Mouse (Mus musculus) heart, postnatal 0 days (tissue): ENCODE measurements around the gene Aldh1l1. TPM values are rescaled to one million over a fixed set of nuclear protein-coding genes. Genes with fewer than 3 reads are reported as not detected.

ENCODE experiments used
- ATAC-seq: fragments of 200-750 bp; cut with Nextera tagmentation; 2 replicates; pipeline ENCODE4 v1.8.0; 2017; ENCODE audit warnings: low read depth, moderate number of reproducible peaks, moderate library complexity; ENCODE audit not compliant: insufficient read depth
- DNase-seq: peaks from one replicate; pipeline ENCODE4 v3.0.0-alpha.2; 2016; ENCODE audit warnings: low spot score
- H3K27ac ChIP-seq: fragments of 300-500 bp; sonication (generic); 2 replicates; pipeline ENCODE4 v1.5.1; 2014; ENCODE audit warnings: low read depth, mild to moderate bottlenecking
- H3K27me3 ChIP-seq: fragments of 300-500 bp; sonication (generic); 2 replicates; pipeline ENCODE4 v1.6.1; 2014; ENCODE audit warnings: low read length, mixed read lengths; ENCODE audit not compliant: control insufficient read depth, insufficient read depth
- H3K36me3 ChIP-seq: fragments of 300-500 bp; sonication (generic); replicated peaks from 2 replicates; pipeline ENCODE4 v1.6.1; 2014; ENCODE audit warnings: low read length, mixed read lengths; ENCODE audit not compliant: control insufficient read depth, insufficient read depth
- H3K4me1 ChIP-seq: fragments of 300-500 bp; sonication (generic); 2 replicates; pipeline ENCODE4 v1.6.1; 2014; ENCODE audit warnings: antibody characterized with exemption; ENCODE audit not compliant: control insufficient read depth, insufficient read depth
- H3K4me2 ChIP-seq: fragments of 300-500 bp; sonication (generic); 2 replicates; pipeline ENCODE4 v1.6.1; 2014; ENCODE audit warnings: low read depth, mild to moderate bottlenecking, low read length, moderate library complexity
- H3K4me3 ChIP-seq: fragments of 300-500 bp; sonication (generic); 2 replicates; pipeline ENCODE4 v1.5.1; 2014; ENCODE audit warnings: low read depth, low read length
- H3K9ac ChIP-seq: fragments of 300-500 bp; sonication (generic); replicated peaks from 2 replicates; pipeline ENCODE4 v1.6.1; 2014; ENCODE audit warnings: low read depth, low read length, mixed read lengths
- H3K9me3 ChIP-seq: fragments of 300-500 bp; sonication (generic); replicated peaks from 2 replicates; pipeline ENCODE4 v1.6.1; 2016; ENCODE audit warnings: low read length; ENCODE audit not compliant: control insufficient read depth
- CTCF ChIP-seq: IDR thresholded peaks from 2 replicates; pipeline ENCODE4 v1.5.1; 2016; ENCODE audit warnings: antibody characterized with exemption, control low read depth, low read depth
- EP300 ChIP-seq: IDR thresholded peaks from 2 replicates; pipeline ENCODE4 v1.6.1; 2016; ENCODE audit warnings: antibody characterized with exemption, low read depth
- WGBS: fragments of 180-500 bp; shearing (Covaris S2); extraction: QIAGEN DNeasy Blood & Tissue Kit; methylation state at CpG from one replicate; pipeline ENCODE4 v1.1.7; 2014; 5-methylcytosine and 5-hydroxymethylcytosine counted together
- polyA plus RNA-seq: library from polyadenylated mRNA; unstranded; fragments of >200 nt; fragmentation: Nextera tagmentation; extraction: Ambion mirVana; gene quantifications from 2 replicates; pipeline ENCODE4 v1.2.1, GENCODE M21; 2015
- total RNA-seq: library from RNA; depleted of rRNA; stranded (reverse); fragments of >200 nt; gene quantifications from 2 replicates; pipeline ENCODE4 v1.2.3, GENCODE M21; 2014; ENCODE audit warnings: low replicate concordance

The Aldh1l1 gene
- total and polyA plus RNA-seq, 2 experiments from 2014 or later: 2.8 to 7.7 TPM

DNA sequence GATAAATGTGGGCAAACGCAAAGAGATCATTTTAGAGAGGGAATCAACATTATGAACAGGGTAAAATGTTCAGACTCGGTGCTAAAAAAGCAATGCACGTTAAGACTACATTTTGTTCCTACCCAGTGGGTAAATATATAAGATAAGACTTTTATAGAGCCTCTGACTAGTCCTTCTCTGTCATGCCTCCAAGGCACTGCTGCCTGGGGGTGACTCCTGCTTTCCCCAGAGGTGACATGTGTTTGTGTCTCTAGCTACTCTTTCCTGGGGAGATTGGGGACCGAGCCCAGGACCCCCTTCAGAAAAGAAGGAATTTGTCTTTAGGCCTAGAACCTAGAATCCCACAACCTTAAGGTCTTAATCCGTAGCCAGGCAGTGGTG lies 137.2 kb downstream of the Aldh1l1 start:
- 62% methylated on average over 5 of the region's 5 CpGs for WGBS
- Histone ChIP-seq H3K9me3 (no peaks in the 10 kb centered on the region), H3K27ac (peak overlapping the region; percentile 67), H3K9ac (no peak overlapping the region), H3K36me3 (peaks cover 15% of the 10 kb centered on the region), H3K4me3 (no peak overlapping the region), H3K4me1 (peaks cover 51% of the 10 kb centered on the region), H3K27me3 (no peaks in the 10 kb centered on the region), H3K4me2 (0 out of 2 replicates have a peak overlapping the region, but pooled peaks have one; percentile 1)
- no peak for DNase-seq
- ATAC-seq: no peak
- TF ChIP-seq EP300: no peak
- no peak for TF ChIP-seq CTCF

- WGBS: 72% methylated on average over 6 of the region's 6 CpGs
- no peak overlapping the region for H3K4me2 ChIP-seq
- ATAC-seq (no peak), DNase-seq (no peak)
- H3K9ac ChIP-seq: no peak overlapping the region
- TF ChIP-seq EP300: no peak
- no peak for TF ChIP-seq CTCF
- peaks cover 45% of the 10 kb centered on the region for H3K4me1 ChIP-seq
- peaks cover 19% of the 10 kb centered on the region for H3K36me3 ChIP-seq
- H3K27ac ChIP-seq: peak overlapping the region; percentile 14; the same call in 1 of the 2 replicates
- no peaks in the 10 kb centered on the region for H3K9me3 ChIP-seq
- no peaks in the 10 kb centered on the region for H3K27me3 ChIP-seq
- H3K4me3 ChIP-seq: no peak overlapping the region
These were observed 138.0 kb downstream of the Aldh1l1 start for GRCm38 (mm10) chr6:90624184-90624583.

DNA sequence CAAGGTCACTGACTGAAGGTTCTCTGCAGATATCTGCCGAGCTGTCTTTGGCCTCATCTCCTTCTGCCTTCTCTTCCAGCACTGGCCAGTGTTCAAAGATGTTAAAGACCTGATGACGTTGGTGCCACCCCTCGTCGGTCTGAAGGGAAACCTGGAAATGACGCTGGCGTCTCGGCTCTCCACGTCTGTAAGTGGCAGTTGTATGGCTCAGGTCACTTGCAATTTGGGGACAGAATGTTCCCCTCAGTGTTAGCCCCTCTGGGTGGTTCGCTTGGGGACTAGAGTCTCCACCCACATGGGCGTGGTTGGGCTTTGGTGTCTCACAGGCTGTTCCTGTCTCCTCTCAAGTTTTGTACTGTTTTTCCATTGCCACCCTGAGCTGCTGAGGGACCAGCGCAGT lies 138.5 kb downstream of the Aldh1l1 start:
- Histone ChIP-seq H3K4me1 (peaks cover 39% of the 10 kb centered on the region), H3K9me3 (no peaks in the 10 kb centered on the region), H3K4me2 (no peak overlapping the region), H3K4me3 (no peak overlapping the region), H3K27ac (peak overlapping the region; percentile 30; the same call in 1 of the 2 replicates), H3K36me3 (peaks cover 19% of the 10 kb centered on the region), H3K27me3 (no peaks in the 10 kb centered on the region), H3K9ac (no peak overlapping the region)
- no peak for DNase-seq
- WGBS: 47% methylated on average over 11 of the region's 11 CpGs
- no peak for ATAC-seq
- TF ChIP-seq CTCF (no peak), EP300 (no peak)

GRCm38 (mm10) chr6:90625207-90625994 lies 139.2 kb downstream of the Aldh1l1 start:
- H3K4me2 ChIP-seq: no peak overlapping the region
- WGBS: 88% methylated on average over 7 of the region's 7 CpGs
- TF ChIP-seq CTCF: no peak
- no peak for TF ChIP-seq EP300
- no peak overlapping the region for H3K9ac ChIP-seq
- H3K27ac ChIP-seq: 0 out of 2 replicates have a peak overlapping the region, but pooled peaks have one; percentile 30
- no peaks in the 10 kb centered on the region for H3K27me3 ChIP-seq
- no peaks in the 10 kb centered on the region for H3K9me3 ChIP-seq
- peaks cover 38% of the 10 kb centered on the region for H3K4me1 ChIP-seq
- ATAC-seq (no peak), DNase-seq (no peak)
- no peak overlapping the region for H3K4me3 ChIP-seq
- H3K36me3 ChIP-seq: peaks cover 24% of the 10 kb centered on the region

- Histone ChIP-seq H3K27me3 (no peaks in the 10 kb centered on the region), H3K9me3 (no peaks in the 10 kb centered on the region), H3K27ac (no peak overlapping the region), H3K4me1 (peaks cover 18% of the 10 kb centered on the region), H3K4me2 (no peak overlapping the region), H3K9ac (no peak overlapping the region), H3K36me3 (peaks cover 29% of the 10 kb centered on the region), H3K4me3 (no peak overlapping the region)
- no peak for TF ChIP-seq EP300
- TF ChIP-seq CTCF: no peak
- ATAC-seq (no peak), DNase-seq (no peak)
- WGBS: 85% methylated on average over 4 of the region's 4 CpGs
These were observed 141.3 kb downstream of the Aldh1l1 start for GRCm38 (mm10) chr6:90627556-90627955.

DNA sequence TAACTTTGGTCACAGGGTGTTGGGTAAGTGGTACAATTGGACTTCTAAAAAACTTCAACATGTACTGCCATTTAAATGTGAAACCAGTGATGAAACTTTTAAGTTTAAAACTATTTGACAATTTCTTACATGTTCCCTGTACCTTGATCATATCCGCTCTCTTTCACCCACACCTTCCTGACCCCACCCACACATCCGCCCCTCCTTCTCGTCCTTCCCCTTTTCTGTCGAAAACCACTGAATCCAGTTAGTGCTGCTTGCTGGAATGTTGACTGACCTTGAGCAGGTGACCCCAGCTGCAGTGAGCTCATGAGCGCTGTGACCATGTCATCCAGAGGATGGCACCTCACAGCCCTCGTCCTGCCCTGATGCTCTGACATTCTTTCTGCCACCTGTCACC lies 143.3 kb downstream of the Aldh1l1 start:
- WGBS: 84% methylated on average over 6 of the region's 6 CpGs
- TF ChIP-seq EP300: no peak
- TF ChIP-seq CTCF: no peak
- Histone ChIP-seq H3K9ac (no peak overlapping the region), H3K27me3 (no peaks in the 10 kb centered on the region), H3K4me2 (no peak overlapping the region), H3K27ac (no peak overlapping the region), H3K4me1 (0 out of 2 replicates have a peak, but pooled peaks cover 4% of the 10 kb centered on the region), H3K9me3 (no peaks in the 10 kb centered on the region), H3K36me3 (peaks cover 29% of the 10 kb centered on the region), H3K4me3 (no peak overlapping the region)
- DNase-seq: no peak
- no peak for ATAC-seq
